Mouse (Mus musculus): ENCODE measurements around the gene Shank2.

Gene Shank2

GRCm38 (mm10) chr7:144001628-144002027, at the start of gene Shank2:
Gene Shank2, plus strand, starts transcription at chr7:144001928.
- no peak for DNase-seq (ENCODE audit: low read depth)

- no peak for DNase-seq (ENCODE audit: low read depth)
These were observed 49.6 kb upstream of the Shank2 start for GRCm38 (mm10) chr7:143952130-143952529.

GRCm38 (mm10) chr7:143956575-143957295, 45.0 kb upstream of the Shank2 start:
- no peak for DNase-seq (ENCODE audit: low read depth)

GRCm38 (mm10) chr7:143958030-143958565, 43.6 kb upstream of the Shank2 start:
- DNase-seq (ENCODE audit: low read depth) = no peak

GRCm38 (mm10) chr7:143963813-143964212, 37.9 kb upstream of the Shank2 start:
- no peak for DNase-seq (ENCODE audit: low read depth)

- DNase-seq (ENCODE audit: low read depth) = no peak
These were observed 35.1 kb upstream of the Shank2 start for GRCm38 (mm10) chr7:143966621-143967020.

GRCm38 (mm10) chr7:143977491-143977830, 24.3 kb upstream of the Shank2 start:
- no peak for DNase-seq (ENCODE audit: low read depth)

GRCm38 (mm10) chr7:143977831-143978682, 23.7 kb upstream of the Shank2 start:
- no peak for DNase-seq (ENCODE audit: low read depth)

- DNase-seq (ENCODE audit: low read depth) = peak; percentile 41
These were observed 22.9 kb upstream of the Shank2 start for GRCm38 (mm10) chr7:143978741-143979371.

- no peak for DNase-seq (ENCODE audit: low read depth)
These were observed 21.7 kb upstream of the Shank2 start for GRCm38 (mm10) chr7:143979986-143980385.

GRCm38 (mm10) chr7:143986281-143986680, 15.4 kb upstream of the Shank2 start:
- no peak for DNase-seq (ENCODE audit: low read depth)

- DNase-seq (ENCODE audit: low read depth) = no peak
These were observed 10.6 kb upstream of the Shank2 start for GRCm38 (mm10) chr7:143991160-143991559.

- no peak for DNase-seq (ENCODE audit: low read depth)
These were observed 2.7 kb upstream of the Shank2 start for GRCm38 (mm10) chr7:143999073-143999472.

- DNase-seq (ENCODE audit: low read depth) = no peak
These were observed 1.7 kb downstream of the Shank2 start for GRCm38 (mm10) chr7:144003471-144003870.

GRCm38 (mm10) chr7:144008079-144008478, 6.4 kb downstream of the Shank2 start:
- no peak for DNase-seq (ENCODE audit: low read depth)

- DNase-seq (ENCODE audit: low read depth) = no peak
These were observed 7.3 kb downstream of the Shank2 start for GRCm38 (mm10) chr7:144008985-144009384.

GRCm38 (mm10) chr7:144014485-144014884, 12.8 kb downstream of the Shank2 start:
- DNase-seq (ENCODE audit: low read depth) = no peak

GRCm38 (mm10) chr7:144021801-144022200, 20.1 kb downstream of the Shank2 start:
- DNase-seq (ENCODE audit: low read depth) = no peak

- no peak for DNase-seq (ENCODE audit: low read depth)
These were observed 21.0 kb downstream of the Shank2 start for GRCm38 (mm10) chr7:144022682-144023081.

GRCm38 (mm10) chr7:144023561-144023960, 21.8 kb downstream of the Shank2 start:
- DNase-seq (ENCODE audit: low read depth) = no peak

- no peak for DNase-seq (ENCODE audit: low read depth)
These were observed 24.5 kb downstream of the Shank2 start for GRCm38 (mm10) chr7:144026024-144026752.

- no peak for DNase-seq (ENCODE audit: low read depth)
These were observed 27.5 kb downstream of the Shank2 start for GRCm38 (mm10) chr7:144029246-144029645.

Data from induced T-regulatory cell, adult 2 months (primary cell).